Mouse (Mus musculus): ENCODE measurements around the gene Krtap1-5.
"Not testable (repeated sequence)": the region's sequence is repeated elsewhere in the genome, so short reads cannot be mapped to it uniquely, and the experiment has no call there.

Krtap1-5 gene

DNA sequence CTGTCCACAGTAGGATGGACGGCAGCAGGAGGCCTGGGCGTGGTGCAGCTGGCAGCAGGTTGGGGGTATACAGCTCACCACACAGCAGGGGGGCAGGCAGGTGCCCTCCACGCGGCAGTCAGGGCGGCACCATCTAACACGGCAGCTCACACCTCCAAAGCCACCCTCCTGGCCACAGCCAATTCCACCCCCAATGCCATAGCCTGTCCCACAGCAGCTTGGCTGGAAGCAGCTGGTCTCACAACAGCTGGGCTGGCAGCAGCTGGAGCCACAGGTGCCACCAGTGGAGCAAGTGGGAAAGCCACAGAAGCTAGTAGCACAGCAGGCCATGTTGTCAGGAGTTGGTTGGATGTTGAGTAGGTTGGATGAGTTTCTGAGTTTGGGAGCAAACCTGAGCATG, at the start of gene Krtap1-5:
Gene Krtap1-5, minus strand, starts transcription at position 381 of the 400 bp plus-strand sequence.
- DNase-seq (ENCODE audit: inconsistent age in 2 of 2, low spot score in 1 of 2): no peak

DNA sequence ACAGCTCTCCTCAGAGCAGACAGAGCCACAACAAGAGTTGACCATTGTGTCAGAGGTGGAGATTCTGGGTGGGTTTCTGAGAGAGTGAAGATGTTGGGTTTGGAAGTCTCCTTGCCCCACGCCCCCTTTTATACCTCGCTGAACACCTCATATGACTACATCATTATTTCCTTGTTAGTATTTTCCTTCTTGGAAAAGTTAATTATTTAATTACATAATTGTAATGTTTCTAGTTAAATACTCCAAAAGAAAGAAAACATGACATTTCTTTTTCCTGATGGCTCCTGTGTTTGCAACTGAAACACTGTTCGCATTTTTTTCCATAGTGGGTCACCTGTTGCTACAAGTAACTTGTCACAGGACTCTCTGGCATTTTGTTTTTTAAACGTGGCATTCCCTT, 47.3 kb upstream of the Krtap1-5 start, which contains the start of gene Krtap4-1:
Gene Krtap4-1, minus strand, starts transcription at position 101 of the 400 bp plus-strand sequence.
- DNase-seq (ENCODE audit: inconsistent age in 2 of 2, low spot score in 1 of 2): no peak

DNA sequence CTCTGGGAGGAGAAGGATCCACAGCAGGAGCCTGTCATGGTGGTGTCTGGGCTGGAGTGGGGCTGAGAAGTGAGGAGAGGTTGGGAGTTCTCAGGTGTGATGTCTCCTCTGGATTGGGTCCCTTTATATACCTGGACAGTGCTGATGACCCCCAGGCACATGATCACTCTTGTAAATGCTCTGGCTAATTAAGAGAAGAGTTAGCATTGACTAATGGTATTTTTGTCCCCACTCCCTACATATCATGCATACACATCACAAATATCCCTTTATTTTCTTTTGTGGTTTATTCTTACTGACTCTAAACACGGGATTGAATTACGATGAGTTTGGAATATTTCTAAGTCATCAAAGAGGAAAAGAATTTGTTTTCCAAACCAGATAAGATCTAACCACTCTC, 39.5 kb upstream of the Krtap1-5 start, which contains the start of gene Gm11562:
Gene Gm11562, minus strand, starts transcription at position 101 of the 400 bp plus-strand sequence.
- no peak for DNase-seq (ENCODE audit: inconsistent age in 2 of 2, low spot score in 1 of 2)

GRCm38 (mm10) chr11:99614796-99615363, 34.1 kb upstream of the Krtap1-5 start, which contains the start of gene Krtap2-4:
Gene Krtap2-4, minus strand, starts transcription at chr11:99614846.
- peak in 1 of 2 experiments; percentile 18 for DNase-seq (ENCODE audit: inconsistent age in 2 of 2, low spot score in 1 of 2)

DNA sequence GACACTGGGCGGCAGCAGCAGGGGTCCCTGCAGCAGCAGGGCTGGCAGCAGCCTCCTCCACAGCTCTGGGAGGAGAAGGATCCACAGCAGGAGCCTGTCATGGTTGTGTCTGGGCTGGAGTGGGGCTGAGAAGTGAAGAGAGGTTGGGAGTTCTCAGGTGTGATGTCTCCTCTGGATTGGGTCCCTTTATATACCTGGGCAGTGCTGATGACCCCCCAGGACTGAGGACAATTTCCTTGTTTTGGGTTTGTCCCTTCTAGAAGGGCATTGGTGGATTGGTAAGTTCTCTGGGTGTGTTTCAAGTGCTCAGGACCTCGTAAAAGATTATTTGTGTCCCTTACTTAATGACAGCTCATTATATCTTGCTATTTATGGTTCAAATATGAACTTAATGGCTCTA, 29.3 kb upstream of the Krtap1-5 start, which contains the start of gene Gm11937:
Gene Gm11937, minus strand, starts transcription at position 101 of the 400 bp plus-strand sequence.
- not testable (repeated sequence) for DNase-seq (ENCODE audit: inconsistent age in 2 of 2, low spot score in 1 of 2)

DNA sequence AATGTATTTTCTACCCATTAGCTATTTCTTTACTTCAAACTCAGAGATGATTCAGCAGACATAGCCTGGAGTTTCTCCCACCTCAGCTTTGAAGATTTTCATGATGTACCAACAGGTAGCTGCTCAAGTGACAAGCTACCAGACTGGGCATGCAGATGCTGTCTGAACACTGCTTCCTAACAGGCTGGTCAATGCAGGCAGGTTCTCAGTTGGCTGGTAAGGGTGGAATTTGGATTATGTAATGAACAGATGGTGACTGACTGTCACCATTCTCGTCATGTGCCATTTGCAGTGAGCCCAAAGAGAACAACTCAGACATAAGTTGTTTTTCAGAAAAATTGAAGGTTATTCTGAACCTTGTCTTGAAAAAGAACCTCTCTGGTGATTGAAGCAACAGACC, 28.3 kb upstream of the Krtap1-5 start:
- no peak for DNase-seq (ENCODE audit: inconsistent age in 2 of 2, low spot score in 1 of 2)

DNA sequence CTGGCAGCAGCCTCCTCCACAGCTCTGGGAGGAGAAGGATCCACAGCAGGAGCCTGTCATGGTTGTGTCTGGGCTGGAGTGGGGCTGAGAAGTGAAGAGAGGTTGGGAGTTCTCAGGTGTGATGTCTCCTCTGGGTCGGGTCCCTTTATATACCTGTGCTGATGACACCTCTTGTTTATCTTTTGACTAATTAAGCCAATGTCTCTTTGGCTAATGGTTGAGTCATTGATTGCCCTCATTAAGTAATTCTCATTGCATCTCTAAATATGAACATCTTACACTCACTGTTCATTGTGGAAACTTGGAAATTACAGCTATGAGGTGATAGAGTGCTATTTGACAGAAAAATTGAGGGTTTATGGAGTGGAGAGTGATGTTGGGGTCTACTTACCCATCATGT, 22.4 kb upstream of the Krtap1-5 start, which contains the start of gene Gm11938:
Gene Gm11938, minus strand, starts transcription at position 101 of the 400 bp plus-strand sequence.
- DNase-seq (ENCODE audit: inconsistent age in 2 of 2, low spot score in 1 of 2): not testable (repeated sequence)

- not testable (repeated sequence) for DNase-seq (ENCODE audit: inconsistent age in 2 of 2, low spot score in 1 of 2)
Measured at GRCm38 (mm10) chr11:99597742-99598141, 16.9 kb upstream of the Krtap1-5 start, which contains the start of gene Krtap9-3. Gene Krtap9-3, minus strand, starts transcription at chr11:99598105.

GRCm38 (mm10) chr11:99590981-99591380, 10.2 kb upstream of the Krtap1-5 start, which contains the start of gene Krtap1-3:
Gene Krtap1-3, minus strand, starts transcription at chr11:99591339.
- DNase-seq (ENCODE audit: inconsistent age in 2 of 2, low spot score in 1 of 2): no peak

- no peak for DNase-seq (ENCODE audit: inconsistent age in 2 of 2, low spot score in 1 of 2)
Measured at GRCm38 (mm10) chr11:99585096-99585495, 4.3 kb upstream of the Krtap1-5 start.

- DNase-seq (ENCODE audit: inconsistent age in 2 of 2, low spot score in 1 of 2): no peak
Measured at GRCm38 (mm10) chr11:99583245-99583704, 2.5 kb upstream of the Krtap1-5 start, which contains the start of gene Krtap1-4. Gene Krtap1-4, minus strand, starts transcription at chr11:99583654.

DNA sequence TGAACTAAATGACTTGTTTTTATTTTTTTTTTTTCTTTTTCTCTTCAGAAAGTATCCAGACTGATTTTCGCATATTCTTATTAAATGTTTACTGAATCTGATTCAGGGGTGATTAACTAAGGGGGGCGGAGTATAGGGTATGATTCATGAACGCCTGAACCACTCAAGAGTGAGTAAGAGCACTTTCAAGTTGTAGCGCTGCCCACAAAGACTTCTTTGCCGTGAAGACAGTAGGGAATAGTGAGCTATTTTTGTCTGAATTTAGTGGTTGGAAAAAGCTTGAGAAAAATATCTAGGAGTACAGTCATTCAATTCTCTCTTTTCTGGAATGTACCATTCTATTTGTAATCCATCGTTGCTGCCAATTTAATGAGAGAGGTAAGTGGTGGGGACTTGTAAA, 748 bp upstream of the Krtap1-5 start:
- no peak for DNase-seq (ENCODE audit: inconsistent age in 2 of 2, low spot score in 1 of 2)

- no peak for DNase-seq (ENCODE audit: inconsistent age in 2 of 2, low spot score in 1 of 2)
Measured at GRCm38 (mm10) chr11:99581051-99581450, 235 bp upstream of the Krtap1-5 start.

GRCm38 (mm10) chr11:99574106-99574505, 6.7 kb downstream of the Krtap1-5 start:
- DNase-seq (ENCODE audit: inconsistent age in 2 of 2, low spot score in 1 of 2): peak; percentile 50 to 86

DNA sequence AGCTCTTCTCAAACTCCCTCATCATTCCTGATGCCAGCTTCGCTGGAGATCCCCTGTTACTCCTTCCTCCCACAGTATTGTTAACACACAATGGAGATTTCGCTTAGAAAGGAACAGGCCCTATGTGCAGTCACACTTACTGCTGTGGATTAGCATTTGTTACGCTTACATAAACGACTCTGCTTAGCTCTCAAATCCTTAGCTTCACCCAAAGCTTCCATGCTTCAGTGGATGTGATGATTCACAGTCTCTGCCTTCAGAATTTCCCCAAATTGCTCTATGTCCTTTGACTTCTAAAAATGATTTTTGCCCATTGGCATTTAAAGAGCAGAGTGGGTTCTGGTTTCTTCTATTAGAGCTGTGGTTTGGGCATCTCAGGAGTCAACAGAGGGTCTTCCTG, 7.7 kb downstream of the Krtap1-5 start:
- DNase-seq (ENCODE audit: inconsistent age in 2 of 2, low spot score in 1 of 2): no peak

GRCm38 (mm10) chr11:99566530-99566929, 14.3 kb downstream of the Krtap1-5 start, which contains the start of gene Krtap3-1:
Gene Krtap3-1, minus strand, starts transcription at chr11:99566630.
- no peak for DNase-seq (ENCODE audit: inconsistent age in 2 of 2, low spot score in 1 of 2)

DNA sequence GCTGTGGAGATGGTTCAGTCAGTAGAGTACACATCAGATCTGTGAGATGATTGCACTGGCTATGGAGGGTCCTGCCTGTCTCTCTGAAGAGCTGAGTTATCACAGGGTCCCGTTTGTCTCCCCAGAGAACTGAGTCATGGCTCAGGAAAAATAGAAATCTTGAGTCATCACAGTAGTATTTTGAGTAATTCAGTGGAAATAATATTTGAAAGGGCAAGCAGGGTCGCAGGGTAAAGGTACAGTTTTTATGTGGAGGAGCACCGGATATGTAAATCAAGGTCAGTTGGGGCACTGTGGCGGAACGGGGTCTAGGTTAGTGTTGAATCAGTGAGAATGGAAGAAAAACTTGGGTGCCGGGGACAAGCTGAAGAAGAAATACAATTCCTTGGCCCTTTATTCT, 18.2 kb downstream of the Krtap1-5 start:
- DNase-seq (ENCODE audit: inconsistent age in 2 of 2, low spot score in 1 of 2): peak in 1 of 2 experiments; percentile 32

DNA sequence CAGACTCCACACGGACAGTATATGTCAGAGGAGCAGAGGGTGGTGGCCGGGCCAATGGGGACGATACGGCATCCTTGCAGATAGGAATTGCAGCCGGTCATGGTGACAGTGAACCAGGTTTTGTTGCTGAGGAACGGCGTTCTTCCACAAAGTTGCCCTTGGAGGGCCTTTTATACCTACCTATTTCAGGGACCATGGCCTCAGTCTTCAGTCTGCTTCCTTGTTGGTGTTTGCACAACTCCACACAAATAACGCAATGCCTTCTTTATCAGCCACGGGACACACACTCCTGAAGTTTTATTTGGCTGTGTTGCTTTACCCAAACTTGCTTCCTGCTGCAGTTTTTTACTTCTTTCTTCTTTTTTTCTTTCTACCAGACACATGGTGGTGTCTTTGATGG, 21.4 kb downstream of the Krtap1-5 start, which contains the start of gene Gm11939:
Gene Gm11939, minus strand, starts transcription at position 101 of the 400 bp plus-strand sequence.
- DNase-seq (ENCODE audit: inconsistent age in 2 of 2, low spot score in 1 of 2): no peak

GRCm38 (mm10) chr11:99557976-99558745, 22.7 kb downstream of the Krtap1-5 start:
- no peak for DNase-seq (ENCODE audit: inconsistent age in 2 of 2, low spot score in 1 of 2)

DNA sequence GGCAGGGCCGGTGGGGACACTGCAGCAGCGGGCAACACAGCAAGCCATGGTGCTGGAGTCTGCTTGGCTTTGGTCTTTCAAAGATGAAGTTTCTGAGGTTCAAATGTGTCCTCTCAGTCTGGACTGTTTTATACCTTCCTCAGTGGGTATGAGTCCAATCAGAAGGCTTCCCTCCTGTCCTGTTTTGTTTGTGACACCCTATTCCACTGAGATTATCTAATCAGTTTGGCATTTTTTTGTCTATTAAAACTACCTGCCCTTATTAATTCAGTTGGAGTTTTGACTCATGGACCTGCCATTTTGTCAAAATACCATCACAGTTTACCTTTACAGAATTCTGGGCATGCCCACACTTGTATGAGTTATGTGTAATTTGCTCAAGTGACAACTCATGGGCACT, 24.1 kb downstream of the Krtap1-5 start, which contains the start of gene Krtap3-2:
Gene Krtap3-2, minus strand, starts transcription at position 101 of the 400 bp plus-strand sequence.
- DNase-seq (ENCODE audit: inconsistent age in 2 of 2, low spot score in 1 of 2): no peak

DNA sequence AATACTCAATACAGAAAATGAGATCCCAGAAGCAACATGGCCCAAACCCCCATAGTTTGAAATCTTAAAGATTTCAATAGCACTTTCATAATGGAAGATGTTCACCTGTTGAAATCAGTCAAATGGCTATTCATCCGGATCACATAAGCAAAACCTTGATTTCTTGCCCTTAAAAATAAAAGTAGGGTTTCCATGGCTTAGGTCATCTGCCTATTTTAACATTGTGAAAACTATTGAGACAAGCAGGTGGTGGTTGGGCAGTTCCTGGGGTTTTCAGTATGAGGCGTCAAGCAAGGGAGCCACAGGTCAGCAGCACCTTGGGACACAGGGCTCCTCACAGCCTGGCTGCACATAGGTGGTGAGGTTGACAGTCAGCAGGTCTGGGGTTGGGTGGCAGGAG, 24.6 kb downstream of the Krtap1-5 start:
- no peak for DNase-seq (ENCODE audit: inconsistent age in 2 of 2, low spot score in 1 of 2)

Measured in adrenal gland, adult (tissue).